Mouse (Mus musculus): Measurements from ENCODE around the gene Armh4. TPM values are rescaled to one million over a fixed set of nuclear protein-coding genes. Genes with fewer than 3 reads are reported as not detected.

Armh4 gene
- polyA plus RNA-seq (2014; fragmentation: Illumina TruSeq; extraction: RNeasy Lipid Tissue Mini Kit (QIAGEN cat#74804)): 10.9 TPM

GRCm38 (mm10) chr14:49782715-49783531, at the start of gene Armh4:
TSS of gene Armh4 (minus strand) at chr14:49783383.

Other genes with a start within 250 kb of the Armh4 start
- not detected for gene Olfr722, start 118.6 kb upstream of the Armh4 start, polyA plus RNA-seq (2014; fragmentation: Illumina TruSeq; extraction: RNeasy Lipid Tissue Mini Kit (QIAGEN cat#74804))
- not detected for gene Olfr723, start 148.4 kb upstream of the Armh4 start, polyA plus RNA-seq (2014; fragmentation: Illumina TruSeq; extraction: RNeasy Lipid Tissue Mini Kit (QIAGEN cat#74804))
- not detected for gene Olfr724, start 179.9 kb upstream of the Armh4 start, polyA plus RNA-seq (2014; fragmentation: Illumina TruSeq; extraction: RNeasy Lipid Tissue Mini Kit (QIAGEN cat#74804))

All from ovary, adult 10 weeks (tissue).